Mouse (Mus musculus): ENCODE measurements at regions not wholly inside any gene's neighbourhood (a gene's known extent, or its start where the extent isn't known, plus 50 kb on each side); places are given as distances from the start of the nearest gene placed in this dataset.

GRCm38 (mm10) chr12:26012951-26013350, 402.1 kb downstream of the Rnf144a start:
- no peaks in the 10 kb centered on the region for H3K36me3 ChIP-seq (replicated peaks)
- DNase-seq (ENCODE audit: extremely low spot score, low spot score) = no peak
- H3K27me3 ChIP-seq (ENCODE audit: poor library complexity, severe bottlenecking) = no peaks in the 10 kb centered on the region
- H3K27ac ChIP-seq = no peak overlapping the region
- no peak overlapping the region for H3K4me3 ChIP-seq
- H3K4me1 ChIP-seq = no peaks in the 10 kb centered on the region
- H3K9me3 ChIP-seq = no peaks in the 10 kb centered on the region
- 86% methylated on average over 5 of the region's 5 CpGs for WGBS

GRCm38 (mm10) chr12:25994063-25994462, 421.0 kb downstream of the Rnf144a start:
- Histone ChIP-seq H3K36me3 (replicated peaks) (no peaks in the 10 kb centered on the region), H3K4me3 (no peak overlapping the region), H3K9me3 (no peaks in the 10 kb centered on the region), H3K4me1 (no peaks in the 10 kb centered on the region), H3K27me3 (ENCODE audit: poor library complexity, severe bottlenecking) (no peaks in the 10 kb centered on the region), H3K27ac (no peak overlapping the region)
- no peak for DNase-seq (ENCODE audit: extremely low spot score, low spot score)
- 86% methylated on average over 4 of the region's 4 CpGs for WGBS

- H3K9me3 ChIP-seq = no peaks in the 10 kb centered on the region
- H3K27me3 ChIP-seq (ENCODE audit: poor library complexity, severe bottlenecking) = no peaks in the 10 kb centered on the region
- WGBS = 88% methylated on average over 6 of the region's 6 CpGs
- no peak overlapping the region for H3K4me3 ChIP-seq
- H3K36me3 ChIP-seq (replicated peaks) = no peaks in the 10 kb centered on the region
- DNase-seq (ENCODE audit: extremely low spot score, low spot score) = no peak
- no peak overlapping the region for H3K27ac ChIP-seq
- H3K4me1 ChIP-seq = no peaks in the 10 kb centered on the region
These were observed 423.1 kb downstream of the Rnf144a start for GRCm38 (mm10) chr12:25991801-25992525.

- Histone ChIP-seq H3K4me3 (no peak overlapping the region), H3K27me3 (ENCODE audit: poor library complexity, severe bottlenecking) (no peaks in the 10 kb centered on the region), H3K36me3 (replicated peaks) (no peaks in the 10 kb centered on the region), H3K9me3 (no peaks in the 10 kb centered on the region), H3K4me1 (no peaks in the 10 kb centered on the region), H3K27ac (no peak overlapping the region)
- WGBS = 95% methylated on average over 4 of the region's 4 CpGs
- no peak for DNase-seq (ENCODE audit: extremely low spot score, low spot score)
These were observed 432.5 kb downstream of the Rnf144a start for GRCm38 (mm10) chr12:25982545-25982944.

- DNase-seq (ENCODE audit: extremely low spot score, low spot score) = no peak
- no peaks in the 10 kb centered on the region for H3K9me3 ChIP-seq
- 90% methylated on average over 5 of the region's 5 CpGs for WGBS
- H3K4me1 ChIP-seq = no peaks in the 10 kb centered on the region
- H3K27ac ChIP-seq = no peak overlapping the region
- H3K27me3 ChIP-seq (ENCODE audit: poor library complexity, severe bottlenecking) = no peaks in the 10 kb centered on the region
- no peak overlapping the region for H3K4me3 ChIP-seq
- no peaks in the 10 kb centered on the region for H3K36me3 ChIP-seq (replicated peaks)
These were observed 436.7 kb downstream of the Rnf144a start for GRCm38 (mm10) chr12:25978335-25978734.

- no peak for DNase-seq (ENCODE audit: extremely low spot score, low spot score)
- 83% methylated on average over 4 of the region's 4 CpGs for WGBS
- H3K4me3 ChIP-seq = no peak overlapping the region
- no peaks in the 10 kb centered on the region for H3K36me3 ChIP-seq (replicated peaks)
- no peaks in the 10 kb centered on the region for H3K9me3 ChIP-seq
- no peaks in the 10 kb centered on the region for H3K27me3 ChIP-seq (ENCODE audit: poor library complexity, severe bottlenecking)
- no peak overlapping the region for H3K27ac ChIP-seq
- H3K4me1 ChIP-seq = no peaks in the 10 kb centered on the region
These were observed 456.5 kb downstream of the Rnf144a start for GRCm38 (mm10) chr12:25958584-25958983.

GRCm38 (mm10) chr12:25957547-25957946, 457.5 kb downstream of the Rnf144a start:
- no peak for DNase-seq (ENCODE audit: extremely low spot score, low spot score)
- WGBS = 90% methylated on average over 1 of the region's 1 CpGs
- no peak overlapping the region for H3K27ac ChIP-seq
- H3K4me3 ChIP-seq = no peak overlapping the region
- no peaks in the 10 kb centered on the region for H3K27me3 ChIP-seq (ENCODE audit: poor library complexity, severe bottlenecking)
- no peaks in the 10 kb centered on the region for H3K9me3 ChIP-seq
- H3K36me3 ChIP-seq (replicated peaks) = no peaks in the 10 kb centered on the region
- H3K4me1 ChIP-seq = no peaks in the 10 kb centered on the region

GRCm38 (mm10) chr12:25947107-25947506, 467.9 kb downstream of the Rnf144a start:
- Histone ChIP-seq H3K4me3 (no peak overlapping the region), H3K27me3 (ENCODE audit: poor library complexity, severe bottlenecking) (no peaks in the 10 kb centered on the region), H3K36me3 (replicated peaks) (no peaks in the 10 kb centered on the region), H3K9me3 (no peaks in the 10 kb centered on the region), H3K27ac (no peak overlapping the region), H3K4me1 (no peaks in the 10 kb centered on the region)
- DNase-seq (ENCODE audit: extremely low spot score, low spot score) = no peak
- WGBS = 94% methylated on average over 7 of the region's 7 CpGs

GRCm38 (mm10) chr12:25946121-25946520, 468.9 kb downstream of the Rnf144a start:
- H3K4me1 ChIP-seq = no peaks in the 10 kb centered on the region
- no peaks in the 10 kb centered on the region for H3K9me3 ChIP-seq
- H3K4me3 ChIP-seq = no peak overlapping the region
- H3K27me3 ChIP-seq (ENCODE audit: poor library complexity, severe bottlenecking) = no peaks in the 10 kb centered on the region
- no peak overlapping the region for H3K27ac ChIP-seq
- 96% methylated on average over 3 of the region's 3 CpGs for WGBS
- no peak for DNase-seq (ENCODE audit: extremely low spot score, low spot score)
- H3K36me3 ChIP-seq (replicated peaks) = no peaks in the 10 kb centered on the region

- Histone ChIP-seq H3K4me3 (no peak overlapping the region), H3K27ac (no peak overlapping the region), H3K4me1 (no peaks in the 10 kb centered on the region), H3K9me3 (no peaks in the 10 kb centered on the region), H3K27me3 (ENCODE audit: poor library complexity, severe bottlenecking) (no peaks in the 10 kb centered on the region), H3K36me3 (replicated peaks) (no peaks in the 10 kb centered on the region)
- 88% methylated on average over 6 of the region's 6 CpGs for WGBS
- DNase-seq (ENCODE audit: extremely low spot score, low spot score) = no peak
These were observed 476.2 kb downstream of the Rnf144a start for GRCm38 (mm10) chr12:25938856-25939255.

GRCm38 (mm10) chr12:25934946-25935345, 480.1 kb downstream of the Rnf144a start:
- Histone ChIP-seq H3K27ac (no peak overlapping the region), H3K4me1 (no peaks in the 10 kb centered on the region), H3K27me3 (ENCODE audit: poor library complexity, severe bottlenecking) (no peaks in the 10 kb centered on the region), H3K36me3 (replicated peaks) (no peaks in the 10 kb centered on the region), H3K4me3 (no peak overlapping the region), H3K9me3 (no peaks in the 10 kb centered on the region)
- no peak for DNase-seq (ENCODE audit: extremely low spot score, low spot score)
- WGBS = 84% methylated on average over 5 of the region's 5 CpGs

- Histone ChIP-seq H3K4me1 (no peaks in the 10 kb centered on the region), H3K9me3 (no peaks in the 10 kb centered on the region), H3K27me3 (ENCODE audit: poor library complexity, severe bottlenecking) (no peaks in the 10 kb centered on the region), H3K36me3 (replicated peaks) (no peaks in the 10 kb centered on the region), H3K27ac (no peak overlapping the region), H3K4me3 (no peak overlapping the region)
- DNase-seq (ENCODE audit: extremely low spot score, low spot score) = no peak
- WGBS = 94% methylated on average over 3 of the region's 3 CpGs
These were observed 480.5 kb downstream of the Rnf144a start for GRCm38 (mm10) chr12:25934526-25934925.

GRCm38 (mm10) chr12:25926367-25926766, 488.7 kb downstream of the Rnf144a start:
- DNase-seq (ENCODE audit: extremely low spot score, low spot score) = no peak
- Histone ChIP-seq H3K4me1 (peaks cover 16% of the 10 kb centered on the region), H3K4me3 (no peak overlapping the region), H3K27ac (no peak overlapping the region), H3K36me3 (replicated peaks) (no peaks in the 10 kb centered on the region), H3K9me3 (no peaks in the 10 kb centered on the region), H3K27me3 (ENCODE audit: poor library complexity, severe bottlenecking) (no peaks in the 10 kb centered on the region)
- WGBS = 41% methylated on average over 5 of the region's 5 CpGs

- Histone ChIP-seq H3K27me3 (ENCODE audit: poor library complexity, severe bottlenecking) (no peaks in the 10 kb centered on the region), H3K36me3 (replicated peaks) (no peaks in the 10 kb centered on the region), H3K9me3 (no peaks in the 10 kb centered on the region), H3K4me3 (no peak overlapping the region), H3K4me1 (peaks cover 16% of the 10 kb centered on the region), H3K27ac (no peak overlapping the region)
- WGBS = 81% methylated on average over 9 of the region's 9 CpGs
- no peak for DNase-seq (ENCODE audit: extremely low spot score, low spot score)
These were observed 490.5 kb downstream of the Rnf144a start for GRCm38 (mm10) chr12:25924526-25924925.

Data from forebrain, embryonic 10.5 days (tissue).